15 mouse cellular contexts compared by ENCODE assay signal in genomic region chr5:139078156-139078462, GRCm38 (mm10).
DNase-seq lines count a peak whose midpoint lies in the region; ATAC-seq and TF ChIP-seq lines count a peak whose summit lies in the region.
"Had no signal": no experiment of that assay in that cellular context is flagged by ENCODE, and none has a peak within 500 bp of the region (broad histone marks: within the 10 kb centered on the region; RNA-seq: fewer than 3 reads in every experiment).

No protein-coding gene starts in this region.

- H3K4me2 ChIP-seq in forebrain, embryonic 13.5 days = no peak overlapping the region
- no peak overlapping the region for H3K4me2 ChIP-seq in forebrain, embryonic 11.5 days (ENCODE audit: low read depth, low read length, severe bottlenecking)
- no peak overlapping the region for H3K4me2 ChIP-seq in lung, embryonic 14.5 days
- no peak overlapping the region for H3K4me2 ChIP-seq in embryonic facial prominence, embryonic 13.5 days
- no peak overlapping the region for H3K4me2 ChIP-seq in hindbrain, postnatal 0 days (ENCODE audit: low read depth, low read length)
- H3K4me2 ChIP-seq: kidney, embryonic 15.5 days; liver, embryonic 11.5 days had no signal

- H3K4me1 ChIP-seq in forebrain, embryonic 13.5 days = peaks cover 37% of the 10 kb centered on the region
- 0 out of 2 replicates have a peak, but pooled peaks cover 1% of the 10 kb centered on the region for H3K4me1 ChIP-seq in forebrain, embryonic 11.5 days (replicated peaks; ENCODE audit: control insufficient read depth, insufficient read depth, low read length)
- peaks cover 24% of the 10 kb centered on the region for H3K4me1 ChIP-seq in lung, embryonic 14.5 days (ENCODE audit: insufficient read depth)
- H3K4me1 ChIP-seq in embryonic facial prominence, embryonic 13.5 days = peaks cover 30% of the 10 kb centered on the region
- H3K4me1 ChIP-seq in hindbrain, postnatal 0 days (ENCODE audit: insufficient read depth, low read length) = peaks cover 22% of the 10 kb centered on the region

- no peaks in the 10 kb centered on the region for H3K9me3 ChIP-seq in forebrain, embryonic 13.5 days (replicated peaks)
- no peaks in the 10 kb centered on the region for H3K9me3 ChIP-seq in forebrain, embryonic 11.5 days (ENCODE audit: control insufficient read depth, low read length)
- H3K9me3 ChIP-seq in lung, embryonic 14.5 days (ENCODE audit: low read depth, low read length) = no peaks in the 10 kb centered on the region
- no peaks in the 10 kb centered on the region for H3K9me3 ChIP-seq in embryonic facial prominence, embryonic 13.5 days
- H3K9me3 ChIP-seq in hindbrain, postnatal 0 days (ENCODE audit: low read length) = no peaks in the 10 kb centered on the region
- H3K9me3 ChIP-seq: kidney, embryonic 15.5 days had no signal

- no peak overlapping the region for H3K27ac ChIP-seq in forebrain, embryonic 13.5 days
- no peak overlapping the region for H3K27ac ChIP-seq in forebrain, embryonic 11.5 days (ENCODE audit: low read depth, low read length)
- 0 out of 2 replicates have a peak overlapping the region, but pooled peaks have one; percentile 15 for H3K27ac ChIP-seq in lung, embryonic 14.5 days (ENCODE audit: low read depth)
- H3K27ac ChIP-seq in embryonic facial prominence, embryonic 13.5 days = peak overlapping the region; percentile 51
- H3K27ac ChIP-seq in hindbrain, postnatal 0 days = peak overlapping the region; percentile 41; the same call in 1 of the 2 replicates
- H3K27ac ChIP-seq: kidney, embryonic 15.5 days had no signal

- ATAC-seq in forebrain, embryonic 13.5 days = peak; percentile 76
- ATAC-seq in forebrain, embryonic 11.5 days (replicated peaks; ENCODE audit: low FRiP score) = no peak
- ATAC-seq in lung, embryonic 14.5 days (ENCODE audit: insufficient read depth) = no peak
- no peak; the same call in 1 of the 2 replicates for ATAC-seq in embryonic facial prominence, embryonic 13.5 days (ENCODE audit: insufficient number of reproducible peaks, insufficient read depth, low FRiP score, low TSS enrichment, low read depth)
- peak; percentile 16; the same call in 1 of the 2 replicates for ATAC-seq in hindbrain, postnatal 0 days
- ATAC-seq: lung, postnatal 0 days; Patski had no signal

- H3K9ac ChIP-seq in forebrain, embryonic 13.5 days = no peak overlapping the region
- no peak overlapping the region for H3K9ac ChIP-seq in forebrain, embryonic 11.5 days (ENCODE audit: low read length)
- H3K9ac ChIP-seq in lung, embryonic 14.5 days = no peak overlapping the region
- H3K9ac ChIP-seq in embryonic facial prominence, embryonic 13.5 days = no peak overlapping the region
- H3K9ac ChIP-seq in hindbrain, postnatal 0 days (replicated peaks; ENCODE audit: low read length) = no peak overlapping the region
- H3K9ac ChIP-seq: kidney, embryonic 15.5 days had no signal

- no peak overlapping the region for H3K4me3 ChIP-seq in forebrain, embryonic 13.5 days
- no peak overlapping the region for H3K4me3 ChIP-seq in forebrain, embryonic 11.5 days (ENCODE audit: low read depth, low read length)
- H3K4me3 ChIP-seq in lung, embryonic 14.5 days (ENCODE audit: low read depth, low read length) = no peak overlapping the region
- H3K4me3 ChIP-seq in embryonic facial prominence, embryonic 13.5 days = no peak overlapping the region
- no peak overlapping the region for H3K4me3 ChIP-seq in hindbrain, postnatal 0 days (ENCODE audit: low read length)
- H3K4me3 ChIP-seq: kidney, embryonic 15.5 days; myocyte had no signal

- TF ChIP-seq CTCF in lung, embryonic 14.5 days (IDR thresholded peaks at IDR 0.05; ENCODE audit: low read depth) = no peak
- TF ChIP-seq CTCF in hindbrain, postnatal 0 days (IDR thresholded peaks at IDR 0.05; ENCODE audit: low read depth) = no peak

- no peaks in the 10 kb centered on the region for H3K27me3 ChIP-seq in forebrain, embryonic 13.5 days
- H3K27me3 ChIP-seq in forebrain, embryonic 11.5 days (ENCODE audit: control insufficient read depth, insufficient read depth, low read length) = no peaks in the 10 kb centered on the region
- no peaks in the 10 kb centered on the region for H3K27me3 ChIP-seq in lung, embryonic 14.5 days (ENCODE audit: insufficient read depth, low read length)
- H3K27me3 ChIP-seq in embryonic facial prominence, embryonic 13.5 days = no peaks in the 10 kb centered on the region
- no peaks in the 10 kb centered on the region for H3K27me3 ChIP-seq in hindbrain, postnatal 0 days (ENCODE audit: insufficient read depth, low read length)
- H3K27me3 ChIP-seq: kidney, embryonic 15.5 days; Patski had no signal

- 39% methylated on average over 4 of the region's 4 CpGs for WGBS in forebrain, embryonic 13.5 days
- WGBS in forebrain, embryonic 11.5 days = 59% methylated on average over 4 of the region's 4 CpGs
- WGBS in lung, embryonic 14.5 days = 40% methylated on average over 4 of the region's 4 CpGs
- WGBS in embryonic facial prominence, embryonic 13.5 days = 43% methylated on average over 4 of the region's 4 CpGs
- 31% methylated on average over 4 of the region's 4 CpGs for WGBS in hindbrain, postnatal 0 days

- no peak for DNase-seq in forebrain, embryonic 11.5 days (ENCODE audit: low spot score)
- DNase-seq in lung, embryonic 14.5 days = peak; percentile 34
- no peak for DNase-seq in lung, adult 18-20 months
- DNase-seq in hindbrain, postnatal 0 days (ENCODE audit: low spot score) = no peak
- no peak for DNase-seq in spleen, postnatal 4 days (ENCODE audit: low spot score in 2 of 2)
- no peak for DNase-seq in left cerebral cortex, postnatal 36 days (ENCODE audit: low spot score in 2 of 2)
- DNase-seq: gastrocnemius, postnatal 36 days; thymus, adult 2 months had no signal

- no peaks in the 10 kb centered on the region for H3K36me3 ChIP-seq in forebrain, embryonic 13.5 days (ENCODE audit: poor library complexity, severe bottlenecking)
- no peaks in the 10 kb centered on the region for H3K36me3 ChIP-seq in forebrain, embryonic 11.5 days (ENCODE audit: control insufficient read depth, insufficient read depth, low read length)
- no peaks in the 10 kb centered on the region for H3K36me3 ChIP-seq in lung, embryonic 14.5 days (ENCODE audit: insufficient read depth)
- H3K36me3 ChIP-seq in embryonic facial prominence, embryonic 13.5 days = 0 out of 2 replicates have a peak, but pooled peaks cover 3% of the 10 kb centered on the region
- H3K36me3 ChIP-seq in hindbrain, postnatal 0 days (ENCODE audit: insufficient read depth, low read length) = no peaks in the 10 kb centered on the region
- H3K36me3 ChIP-seq: kidney, embryonic 15.5 days had no signal

- intact Hi-C loops in left cerebral cortex, postnatal 36 days (cut with DNase I) = loop anchor here (5.0 kb wide), 2 partner anchors 49 to 231 kb away; no protein-coding TSS in a partner anchor

Comparison
In these comparisons a context has a peak if more than half of its experiments do, and no peak if none do; other contexts are left out.
1. ATAC-seq: peak in forebrain, embryonic 13.5 days (single experiment) and hindbrain, postnatal 0 days (single experiment); none in forebrain, embryonic 11.5 days (single experiment), lung, embryonic 14.5 days (single experiment) and embryonic facial prominence, embryonic 13.5 days (single experiment).
2. H3K27ac ChIP-seq: peak in lung, embryonic 14.5 days (single experiment), embryonic facial prominence, embryonic 13.5 days (single experiment) and hindbrain, postnatal 0 days (single experiment); none in forebrain, embryonic 13.5 days (single experiment) and forebrain, embryonic 11.5 days (single experiment).